Mouse (Mus musculus) midbrain, embryonic 15.5 days (tissue): ENCODE data around the gene Kcnip2. TPM values are rescaled to one million over a fixed set of nuclear protein-coding genes. Genes with fewer than 3 reads are reported as not detected.

Experiments used
- ATAC-seq: fragments of 200-750 bp; cut with Nextera tagmentation; replicated peaks from 2 replicates; pipeline ENCODE4 v1.8.0; 2017; ENCODE audit warnings: moderate TSS enrichment
- H3K27ac ChIP-seq: fragments of 300-500 bp; sonication (generic); 2 replicates; pipeline ENCODE4 v1.5.1; 2015; ENCODE audit warnings: mild to moderate bottlenecking, inconsistent platforms
- H3K27me3 ChIP-seq: fragments of 300-500 bp; sonication (generic); replicated peaks from 2 replicates; pipeline ENCODE4 v1.6.1; 2015; ENCODE audit warnings: inconsistent platforms
- H3K36me3 ChIP-seq: fragments of 300-500 bp; sonication (generic); replicated peaks from 2 replicates; pipeline ENCODE4 v1.6.1; 2015; ENCODE audit warnings: inconsistent platforms
- H3K4me1 ChIP-seq: fragments of 300-500 bp; sonication (generic); 2 replicates; pipeline ENCODE4 v1.6.1; 2015; ENCODE audit warnings: inconsistent platforms
- H3K4me2 ChIP-seq: fragments of 300-500 bp; sonication (generic); 2 replicates; pipeline ENCODE4 v1.6.1; 2015; ENCODE audit warnings: inconsistent platforms, mild to moderate bottlenecking, moderate library complexity
- H3K4me3 ChIP-seq: fragments of 300-500 bp; sonication (generic); 2 replicates; pipeline ENCODE4 v1.5.1; 2015; ENCODE audit warnings: mild to moderate bottlenecking, inconsistent platforms
- H3K9ac ChIP-seq: fragments of 300-500 bp; sonication (generic); 2 replicates; pipeline ENCODE4 v1.6.1; 2015; ENCODE audit warnings: mild to moderate bottlenecking, inconsistent platforms
- H3K9me3 ChIP-seq: fragments of 300-500 bp; sonication (generic); 2 replicates; pipeline ENCODE4 v1.6.1; 2016; ENCODE audit warnings: inconsistent platforms
- whole genome bisulfite sequencing: fragments of 180-500 bp; shearing (Covaris S2); methylation state at CpG from one replicate; pipeline ENCODE4 v1.1.7; 2015; ENCODE audit warnings: mixed read lengths; 5-methylcytosine and 5-hydroxymethylcytosine counted together
- polyA plus RNA-seq: library from polyadenylated mRNA; unstranded; fragments of >200 nt; fragmentation: Nextera tagmentation; extraction: Ambion mirVana; gene quantifications from 2 replicates; pipeline ENCODE4 v1.2.1, GENCODE M21; 2015

Kcnip2 gene
- polyA plus RNA-seq, 1 experiment from 2014 or later = 7.0 TPM

DNA sequence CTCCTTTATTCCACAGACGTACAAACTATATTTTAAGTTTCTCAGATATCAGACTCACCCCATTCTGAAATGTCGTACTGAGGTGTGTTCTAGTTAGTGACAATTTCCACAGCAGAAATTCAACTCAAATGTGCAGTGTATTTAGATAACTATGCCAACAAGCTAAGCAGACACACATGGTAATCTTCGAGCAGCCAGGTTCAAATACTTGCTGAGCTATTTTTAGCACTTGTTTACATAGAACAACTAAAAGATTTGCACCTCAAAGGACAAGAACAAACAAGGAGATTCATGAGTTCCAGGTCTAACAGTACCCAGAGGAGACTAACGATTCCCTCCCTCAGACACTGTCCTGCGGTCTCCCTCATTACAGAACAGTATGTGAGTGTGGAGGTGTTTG, 11.3 kb upstream of the Kcnip2 start:
- H3K4me1 ChIP-seq = no peaks in the 10 kb centered on the region
- H3K27ac ChIP-seq = no peak overlapping the region
- no peak overlapping the region for H3K4me3 ChIP-seq
- no peaks in the 10 kb centered on the region for H3K27me3 ChIP-seq
- H3K36me3 ChIP-seq = no peaks in the 10 kb centered on the region
- no peak overlapping the region for H3K4me2 ChIP-seq
- no peak overlapping the region for H3K9ac ChIP-seq
- no peak for ATAC-seq
- H3K9me3 ChIP-seq = no peaks in the 10 kb centered on the region
- 85% methylated on average over 5 of the region's 5 CpGs for WGBS

DNA sequence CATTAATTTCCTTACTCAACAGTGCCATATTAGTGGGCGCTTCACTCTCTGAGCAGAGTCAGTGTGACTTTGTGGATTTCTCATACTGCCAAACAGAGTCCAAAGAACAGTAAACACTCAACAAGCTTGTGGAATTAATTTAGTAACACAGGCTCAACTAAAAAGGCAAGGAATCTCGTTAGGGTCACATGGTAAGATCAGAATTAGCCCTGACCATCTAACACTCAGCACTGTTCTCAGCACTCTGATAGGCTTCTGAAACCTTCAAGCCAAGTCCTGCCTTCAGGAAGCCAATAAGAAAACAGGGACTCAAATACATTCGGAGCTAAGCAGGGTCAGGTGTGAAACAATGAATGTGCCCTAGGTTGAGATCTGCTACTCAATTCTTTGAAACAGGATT, 10.3 kb upstream of the Kcnip2 start:
- H3K4me1 ChIP-seq = peaks cover 4% of the 10 kb centered on the region; the same call in 1 of the 2 replicates
- H3K27me3 ChIP-seq = no peaks in the 10 kb centered on the region
- H3K36me3 ChIP-seq = no peaks in the 10 kb centered on the region
- H3K4me2 ChIP-seq = no peak overlapping the region
- no peak overlapping the region for H3K9ac ChIP-seq
- H3K27ac ChIP-seq = no peak overlapping the region
- H3K9me3 ChIP-seq = no peaks in the 10 kb centered on the region
- ATAC-seq = no peak
- H3K4me3 ChIP-seq = no peak overlapping the region
- WGBS = 87% methylated on average over 3 of the region's 3 CpGs

DNA sequence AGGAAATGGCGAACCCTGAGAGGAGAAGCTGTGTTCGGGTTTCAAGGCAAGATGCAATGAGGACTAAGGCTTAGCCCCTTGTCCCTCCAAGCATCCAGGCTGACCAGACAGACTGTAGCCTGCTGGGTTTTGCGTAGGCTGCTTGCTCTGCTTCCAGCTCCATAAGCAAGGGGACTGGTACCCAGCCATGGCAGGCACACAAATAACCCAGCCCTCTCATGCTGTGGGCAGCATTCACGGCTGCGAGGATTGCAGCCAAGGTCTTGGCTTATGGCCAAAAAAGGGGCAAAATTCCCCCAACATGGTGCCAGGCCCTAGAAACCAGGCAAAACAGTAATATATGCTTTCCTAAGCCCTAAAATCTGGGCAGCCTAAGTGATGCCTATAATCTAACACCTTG, 6.0 kb upstream of the Kcnip2 start:
- 66% methylated on average over 5 of the region's 5 CpGs for WGBS
- Histone ChIP-seq H3K4me3 (no peak overlapping the region), H3K27me3 (no peaks in the 10 kb centered on the region), H3K36me3 (no peaks in the 10 kb centered on the region), H3K4me2 (no peak overlapping the region), H3K9me3 (no peaks in the 10 kb centered on the region), H3K9ac (no peak overlapping the region; the same call in 1 of the 2 replicates), H3K4me1 (peaks cover 5% of the 10 kb centered on the region; the same call in 1 of the 2 replicates), H3K27ac (no peak overlapping the region)
- no peak for ATAC-seq

DNA sequence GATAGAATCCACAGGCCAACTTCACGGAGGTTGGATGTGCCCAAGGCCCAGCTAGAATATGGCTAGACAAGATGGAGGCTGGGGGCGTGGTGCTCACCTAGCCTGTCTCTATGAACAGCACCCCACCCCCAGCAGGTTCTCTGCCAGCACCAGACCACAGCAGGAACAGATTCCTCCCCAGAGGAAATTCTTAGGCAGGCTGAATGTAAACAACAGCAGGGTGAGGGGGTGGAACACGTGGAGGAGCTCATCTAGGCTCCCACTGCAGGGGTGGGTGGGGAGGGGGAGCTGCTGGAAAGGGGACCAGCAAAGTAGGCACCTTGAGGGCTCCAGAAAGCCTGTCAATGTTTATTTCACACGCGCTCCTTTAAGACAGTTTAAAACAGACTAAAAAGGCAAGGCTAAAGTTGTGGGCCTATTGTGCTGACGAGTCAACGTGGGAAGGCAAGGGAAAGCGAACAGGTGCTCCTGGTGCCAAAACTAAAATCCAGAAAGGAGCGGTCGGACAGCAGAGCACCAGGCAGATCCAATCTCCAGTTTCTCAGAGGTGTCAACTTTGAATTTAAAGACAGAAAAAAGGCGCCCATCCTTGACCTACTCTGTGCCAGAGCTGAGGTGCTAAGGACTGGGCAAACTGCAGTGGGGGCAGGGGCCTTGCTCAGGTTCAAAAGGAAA, 2.1 kb upstream of the Kcnip2 start:
- WGBS = 69% methylated on average over 11 of the region's 11 CpGs
- Histone ChIP-seq H3K27me3 (no peaks in the 10 kb centered on the region), H3K27ac (no peak overlapping the region), H3K9ac (no peak overlapping the region), H3K4me1 (peaks cover 28% of the 10 kb centered on the region), H3K4me3 (no peak overlapping the region), H3K9me3 (no peaks in the 10 kb centered on the region), H3K36me3 (no peaks in the 10 kb centered on the region), H3K4me2 (no peak overlapping the region)
- ATAC-seq = no peak

DNA sequence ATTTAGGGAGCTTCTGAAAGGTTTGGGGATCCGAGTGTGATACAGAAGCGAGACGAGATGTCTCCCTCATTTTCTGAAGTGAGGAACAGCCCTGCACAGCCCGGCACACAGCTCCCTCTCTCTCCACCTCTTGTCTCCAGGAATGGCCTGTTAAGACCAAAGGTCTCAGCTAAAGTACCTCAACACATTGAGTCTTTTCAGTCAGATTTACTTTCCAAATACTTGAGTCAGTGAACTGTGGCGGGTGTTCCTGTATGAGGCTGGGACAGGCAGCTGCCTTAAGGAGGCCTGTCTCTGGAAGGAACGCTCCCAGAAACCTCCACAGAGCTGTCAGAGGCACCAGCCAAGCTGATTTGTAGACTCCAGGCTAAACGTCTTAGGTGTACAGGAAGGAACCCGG, 866 bp upstream of the Kcnip2 start:
- 17% methylated on average over 8 of the region's 8 CpGs for WGBS

DNA sequence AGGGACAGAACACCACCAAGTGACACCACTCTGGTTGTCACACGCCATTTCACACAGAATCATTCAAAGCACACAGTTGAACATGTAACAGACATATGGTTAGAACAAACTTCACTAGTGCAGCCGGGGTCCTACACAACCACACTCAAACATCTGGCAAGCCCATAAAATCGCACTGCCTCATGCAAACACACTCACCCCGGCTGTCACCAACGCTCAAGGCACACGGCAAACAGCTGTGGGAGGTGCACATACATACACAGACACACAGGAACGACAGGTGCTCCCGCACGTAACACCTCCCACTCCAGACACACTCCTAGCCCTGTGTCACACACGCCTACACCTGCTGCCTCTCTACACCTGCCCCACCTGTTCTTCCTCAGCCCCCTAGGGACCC, 691 bp downstream of the Kcnip2 start:
- Histone ChIP-seq H3K36me3 (no peaks in the 10 kb centered on the region), H3K9me3 (no peaks in the 10 kb centered on the region), H3K4me2 (peak overlapping the region; percentile 94), H3K4me1 (peaks cover 34% of the 10 kb centered on the region), H3K4me3 (peak overlapping the region; percentile 45), H3K9ac (peak overlapping the region; percentile 57), H3K27me3 (no peaks in the 10 kb centered on the region), H3K27ac (no peak overlapping the region)
- 66% methylated on average over 10 of the region's 10 CpGs for WGBS
- no peak; the same call in 1 of the 2 replicates for ATAC-seq

More for the DNA sequence above, 866 bp upstream of the Kcnip2 start:
- Histone ChIP-seq H3K27ac (no peak overlapping the region), H3K4me2 (no peak overlapping the region), H3K27me3 (no peaks in the 10 kb centered on the region), H3K4me3 (no peak overlapping the region), H3K4me1 (peaks cover 34% of the 10 kb centered on the region), H3K36me3 (no peaks in the 10 kb centered on the region), H3K9me3 (no peaks in the 10 kb centered on the region), H3K9ac (no peak overlapping the region)
- ATAC-seq = no peak

DNA sequence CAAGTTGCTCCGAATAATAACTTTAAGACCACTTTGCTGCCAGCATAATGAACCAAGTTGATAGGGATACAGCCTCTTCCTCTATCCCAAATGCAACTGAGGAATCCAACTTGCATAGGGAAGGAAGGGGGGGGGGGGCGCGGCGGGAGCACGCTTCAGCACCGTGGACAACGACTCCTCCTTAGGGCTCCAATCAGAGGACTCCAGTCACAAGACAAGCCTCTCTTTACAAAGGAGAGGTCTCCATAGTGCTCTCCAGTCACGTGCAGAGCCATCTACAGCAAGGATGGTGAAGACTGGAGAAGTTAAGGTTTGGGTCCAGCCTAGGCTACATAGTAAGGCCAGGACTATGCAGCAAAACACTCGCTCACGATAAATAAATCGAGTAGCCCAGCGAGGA, 2.1 kb downstream of the Kcnip2 start:
- no peaks in the 10 kb centered on the region for H3K27me3 ChIP-seq
- peaks cover 34% of the 10 kb centered on the region for H3K4me1 ChIP-seq
- no peaks in the 10 kb centered on the region for H3K9me3 ChIP-seq
- H3K9ac ChIP-seq = no peak overlapping the region
- ATAC-seq = no peak
- H3K36me3 ChIP-seq = no peaks in the 10 kb centered on the region
- 13% methylated on average over 12 of the region's 12 CpGs for WGBS
- H3K27ac ChIP-seq = no peak overlapping the region
- H3K4me2 ChIP-seq = no peak overlapping the region
- H3K4me3 ChIP-seq = no peak overlapping the region

DNA sequence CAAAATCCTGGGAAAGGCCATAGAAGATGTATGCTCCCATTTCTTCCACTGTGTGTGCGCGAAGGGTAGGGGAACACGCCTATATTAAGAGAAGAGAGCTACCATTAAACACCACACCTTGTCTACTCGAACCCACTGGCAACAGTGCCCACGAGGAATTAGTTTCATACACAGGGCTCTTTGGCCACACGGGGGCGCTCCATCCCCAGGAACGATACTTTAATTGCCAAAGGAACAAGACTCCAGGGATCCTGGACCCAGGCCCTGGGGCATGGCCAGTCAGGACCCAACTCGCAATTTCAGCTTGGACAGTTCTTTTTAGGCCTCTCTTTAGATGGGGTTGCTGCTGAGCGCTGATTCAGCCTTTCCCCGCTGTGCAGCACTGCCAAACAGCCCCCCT, 2.6 kb downstream of the Kcnip2 start:
- H3K27me3 ChIP-seq = no peaks in the 10 kb centered on the region
- 0 out of 2 replicates have a peak overlapping the region, but pooled peaks have one; percentile 2 for H3K27ac ChIP-seq
- H3K4me2 ChIP-seq = peak overlapping the region; percentile 75
- 0 out of 2 replicates have a peak overlapping the region, but pooled peaks have one; percentile 38 for H3K4me3 ChIP-seq
- peaks cover 34% of the 10 kb centered on the region for H3K4me1 ChIP-seq
- 7% methylated on average over 11 of the region's 11 CpGs for WGBS
- no peak overlapping the region for H3K9ac ChIP-seq
- ATAC-seq = 0 out of 2 replicates have a peak, but pooled peaks have one; percentile 15
- no peaks in the 10 kb centered on the region for H3K36me3 ChIP-seq
- H3K9me3 ChIP-seq = no peaks in the 10 kb centered on the region

DNA sequence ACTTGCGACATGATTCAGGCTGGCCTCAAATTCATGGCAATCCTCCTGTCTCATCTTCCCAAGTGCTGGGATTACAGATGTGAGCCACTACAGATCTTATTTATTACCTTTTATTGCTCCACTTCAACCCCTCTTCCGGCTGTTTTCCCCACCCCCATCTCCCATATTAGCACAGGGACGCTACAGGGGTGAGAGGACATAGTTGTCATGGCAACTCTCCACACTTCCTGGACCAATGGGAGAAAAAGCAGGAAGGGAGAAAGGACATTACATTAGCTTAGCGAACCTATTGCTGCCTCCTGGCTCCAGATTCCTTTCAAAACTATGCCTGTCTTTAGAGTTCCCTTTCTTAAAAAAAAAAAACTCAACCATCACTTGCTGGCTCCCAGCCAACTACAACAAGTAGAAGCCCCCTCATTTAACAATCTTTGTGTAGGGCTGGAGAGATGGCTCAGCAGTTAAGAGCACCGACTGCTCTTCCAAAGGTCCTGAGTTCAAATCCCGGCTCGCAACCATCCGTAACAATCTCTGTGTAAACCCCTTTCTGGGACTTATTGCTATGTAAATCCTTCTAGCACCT, 3.1 kb downstream of the Kcnip2 start:
- ATAC-seq = peak; percentile 60; the same call in 1 of the 2 replicates
- H3K9me3 ChIP-seq = no peaks in the 10 kb centered on the region
- no peaks in the 10 kb centered on the region for H3K36me3 ChIP-seq
- 13% methylated on average over 8 of the region's 8 CpGs for WGBS
- H3K27ac ChIP-seq = 0 out of 2 replicates have a peak overlapping the region, but pooled peaks have one; percentile 19
- peaks cover 34% of the 10 kb centered on the region for H3K4me1 ChIP-seq
- H3K9ac ChIP-seq = peak overlapping the region; percentile 32; the same call in 1 of the 2 replicates
- H3K4me2 ChIP-seq = peak overlapping the region; percentile 75
- no peaks in the 10 kb centered on the region for H3K27me3 ChIP-seq
- H3K4me3 ChIP-seq = peak overlapping the region; percentile 38

DNA sequence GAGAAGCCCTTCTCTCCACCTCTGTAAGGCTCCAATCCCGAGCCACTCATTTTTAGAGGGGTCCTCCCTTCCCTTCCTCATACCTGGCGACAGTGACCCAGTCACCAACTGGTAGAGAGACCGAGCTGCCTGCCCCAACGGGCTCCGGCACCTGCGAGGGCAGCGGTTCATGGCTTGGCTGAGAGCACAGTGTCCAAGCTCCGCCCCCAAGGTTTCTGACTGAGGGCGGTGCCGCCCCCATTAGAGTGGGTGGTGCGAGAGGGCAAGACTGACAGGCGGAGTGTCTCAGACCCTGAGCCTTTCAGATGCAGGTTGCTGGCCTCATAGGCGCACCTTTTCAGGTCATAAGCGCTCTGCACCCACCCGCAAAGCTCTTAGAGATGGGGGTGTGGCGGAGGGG, 3.7 kb downstream of the Kcnip2 start:
- Histone ChIP-seq H3K4me1 (peaks cover 34% of the 10 kb centered on the region), H3K9me3 (no peaks in the 10 kb centered on the region), H3K4me2 (peak overlapping the region; percentile 75), H3K36me3 (no peaks in the 10 kb centered on the region), H3K27ac (peak overlapping the region; percentile 19; the same call in 1 of the 2 replicates), H3K9ac (peak overlapping the region; percentile 32), H3K27me3 (no peaks in the 10 kb centered on the region), H3K4me3 (peak overlapping the region; percentile 38)
- peak; percentile 61 for ATAC-seq
- WGBS = 1% methylated on average over 16 of the region's 16 CpGs

DNA sequence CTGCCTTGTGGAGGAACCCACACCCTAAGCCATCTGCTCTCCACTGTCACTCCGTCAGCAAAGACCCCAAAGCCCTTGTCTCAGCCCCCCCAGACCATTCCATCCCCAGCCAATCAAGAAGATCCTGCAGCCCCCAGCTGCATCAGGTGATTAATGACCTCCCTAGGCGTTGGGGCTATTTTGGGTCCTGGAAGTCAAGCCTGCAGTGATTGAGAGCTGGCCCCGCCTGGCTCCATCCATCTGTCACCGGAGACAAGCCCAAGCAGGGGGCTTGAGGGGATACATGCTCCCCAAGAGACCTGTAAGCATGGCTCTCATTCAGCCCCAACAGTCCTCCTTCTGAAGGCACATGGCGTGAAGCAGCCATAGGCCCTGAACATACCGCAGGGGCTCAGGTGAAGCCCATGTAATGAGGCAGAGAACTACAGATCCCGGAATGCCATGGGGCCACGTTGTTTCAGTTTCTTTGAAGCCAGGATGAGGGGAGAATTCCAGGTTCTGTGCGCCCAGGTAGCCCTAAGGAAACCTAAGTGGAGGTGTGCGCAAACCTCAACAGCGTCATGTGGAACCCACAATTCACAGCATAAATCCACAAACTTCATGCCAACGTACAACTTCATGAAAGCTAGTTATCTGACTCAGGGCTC, 4.7 kb downstream of the Kcnip2 start:
- no peak for ATAC-seq
- Histone ChIP-seq H3K4me2 (no peak overlapping the region), H3K27me3 (no peaks in the 10 kb centered on the region), H3K9ac (no peak overlapping the region), H3K36me3 (no peaks in the 10 kb centered on the region), H3K4me3 (no peak overlapping the region), H3K4me1 (peaks cover 26% of the 10 kb centered on the region), H3K27ac (no peak overlapping the region), H3K9me3 (no peaks in the 10 kb centered on the region)
- 76% methylated on average over 12 of the region's 12 CpGs for WGBS

DNA sequence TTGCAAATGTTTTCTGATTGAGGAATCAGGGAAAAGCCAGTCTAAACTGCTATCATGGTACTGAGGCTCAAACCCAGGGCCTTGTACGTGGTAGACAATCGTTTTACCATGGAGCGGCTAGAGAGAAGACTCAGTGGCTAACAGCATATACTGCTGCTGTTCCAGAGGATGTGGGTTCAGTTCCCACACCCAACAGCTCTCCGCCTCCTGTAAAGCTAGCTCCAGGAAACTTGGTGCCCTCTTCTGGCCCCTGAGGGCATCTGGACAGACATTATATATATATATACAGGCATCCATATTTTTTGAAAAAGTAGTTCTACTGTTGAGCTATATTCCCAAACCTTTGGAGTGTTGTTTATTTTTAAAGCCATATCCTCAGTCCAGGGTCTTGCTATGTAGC, 8.1 kb downstream of the Kcnip2 start:
- no peak overlapping the region for H3K4me3 ChIP-seq
- WGBS = 92% methylated on average over 4 of the region's 4 CpGs
- H3K4me1 ChIP-seq = peaks cover 19% of the 10 kb centered on the region
- H3K27ac ChIP-seq = no peak overlapping the region
- no peaks in the 10 kb centered on the region for H3K36me3 ChIP-seq
- no peak for ATAC-seq
- H3K9ac ChIP-seq = no peak overlapping the region
- no peaks in the 10 kb centered on the region for H3K9me3 ChIP-seq
- H3K27me3 ChIP-seq = no peaks in the 10 kb centered on the region
- H3K4me2 ChIP-seq = no peak overlapping the region
